Mouse (Mus musculus) kidney, postnatal 14 days (tissue): ENCODE data around the gene Hoxa6.

Source experiments
- DNase-seq: peaks from one replicate; pipeline ENCODE4 v3.0.0; 2022; ENCODE audit warnings: mixed read lengths

Gene Hoxa6

DNA sequence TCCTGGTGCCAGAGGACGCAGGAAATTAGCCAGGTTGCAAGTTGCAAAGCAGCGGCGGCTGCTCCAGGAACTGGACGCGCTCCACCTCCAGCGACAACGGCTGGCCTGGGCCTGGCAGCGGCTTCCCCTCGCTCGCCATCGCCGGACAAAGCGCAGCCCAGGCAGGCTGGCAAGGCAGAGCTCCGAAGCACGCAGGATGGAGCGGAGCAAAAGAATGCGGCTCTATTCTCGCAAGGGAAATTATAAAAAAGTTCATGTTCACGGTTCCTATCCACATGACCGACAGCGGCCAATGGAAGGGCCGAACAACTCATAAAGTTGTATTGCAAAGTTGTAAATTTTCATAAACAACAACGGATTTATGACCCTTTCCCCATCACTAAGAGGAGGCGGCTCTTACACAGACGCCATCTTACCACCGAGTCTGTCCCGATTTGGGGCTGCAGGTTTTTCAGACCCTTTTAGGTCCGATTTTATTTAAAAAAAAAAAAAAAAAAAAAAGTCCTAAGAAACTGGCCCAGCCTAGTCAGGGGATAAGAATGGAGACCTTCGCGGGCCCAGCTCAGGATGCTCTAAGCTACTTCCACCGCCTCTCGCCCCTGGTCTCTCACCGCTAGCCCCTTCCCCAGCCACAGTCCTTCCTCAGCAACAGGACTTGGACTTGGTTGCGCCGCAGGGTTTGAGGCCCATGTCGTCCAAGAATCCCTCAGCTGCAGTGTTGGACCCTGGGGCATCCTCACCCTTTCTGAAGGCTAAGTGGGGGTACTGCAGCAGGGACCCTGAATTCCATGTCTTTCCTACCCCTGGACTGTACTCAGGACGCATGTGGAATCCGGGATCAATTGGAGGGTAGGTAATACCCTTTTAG, 4.8 kb upstream of the Hoxa6 start, which contains the start of the genes Hoxa3 and Gm28308:
Gene Hoxa3 (minus strand): TSS at position 218 of the 868 bp plus-strand sequence.
Gene Gm28308 (minus strand): TSS at position 221 of the 868 bp plus-strand sequence.
- peak; percentile 91 for DNase-seq

DNA sequence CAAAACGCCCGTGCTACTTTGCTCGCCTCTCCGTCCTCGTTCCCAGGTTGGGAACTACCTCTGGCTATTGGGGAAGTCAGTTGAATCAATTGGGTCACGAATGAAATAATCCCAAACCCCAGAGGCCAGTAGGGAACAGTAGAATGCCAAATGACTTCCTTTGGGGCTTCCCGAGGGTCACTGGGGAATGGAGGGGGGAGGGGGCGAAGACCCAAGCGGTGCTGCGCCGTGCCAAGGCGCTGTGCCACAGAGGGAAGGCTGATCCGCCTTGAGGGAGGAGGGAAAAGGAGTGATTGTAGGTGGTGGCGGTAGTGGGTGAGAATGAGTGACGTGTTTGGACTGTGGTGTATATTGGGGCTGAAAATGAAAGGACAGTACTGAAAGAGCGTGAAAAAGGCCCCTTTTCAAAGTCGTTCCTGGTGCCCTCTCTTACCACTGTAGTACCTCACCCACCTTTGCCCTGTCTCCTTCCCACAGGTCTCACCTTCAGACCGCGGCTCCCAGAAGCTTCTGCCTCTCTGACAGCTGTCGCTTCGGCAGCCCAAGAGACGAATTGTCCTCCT, 4.1 kb upstream of the Hoxa6 start:
- DNase-seq, result peak; percentile 81

DNA sequence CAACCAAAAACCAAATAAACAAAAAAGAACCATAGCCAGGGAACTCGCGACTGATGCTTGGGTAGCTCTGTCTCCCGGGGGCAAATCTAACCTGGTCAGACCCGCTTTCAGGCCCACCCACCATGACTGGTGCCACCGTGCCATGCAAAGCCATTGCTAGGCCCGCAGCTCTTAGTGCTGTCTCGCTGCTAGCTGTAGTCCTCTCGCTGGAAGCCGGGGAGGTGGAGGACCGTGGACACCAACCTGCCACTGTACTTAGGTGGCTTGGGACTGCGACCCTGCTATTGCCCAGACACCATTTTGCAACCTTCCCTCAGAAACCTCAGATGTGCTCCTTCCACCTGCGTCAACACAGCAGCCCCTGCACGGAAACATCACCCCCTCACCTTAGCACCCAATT, 3.4 kb upstream of the Hoxa6 start:
- no peak for DNase-seq

DNA sequence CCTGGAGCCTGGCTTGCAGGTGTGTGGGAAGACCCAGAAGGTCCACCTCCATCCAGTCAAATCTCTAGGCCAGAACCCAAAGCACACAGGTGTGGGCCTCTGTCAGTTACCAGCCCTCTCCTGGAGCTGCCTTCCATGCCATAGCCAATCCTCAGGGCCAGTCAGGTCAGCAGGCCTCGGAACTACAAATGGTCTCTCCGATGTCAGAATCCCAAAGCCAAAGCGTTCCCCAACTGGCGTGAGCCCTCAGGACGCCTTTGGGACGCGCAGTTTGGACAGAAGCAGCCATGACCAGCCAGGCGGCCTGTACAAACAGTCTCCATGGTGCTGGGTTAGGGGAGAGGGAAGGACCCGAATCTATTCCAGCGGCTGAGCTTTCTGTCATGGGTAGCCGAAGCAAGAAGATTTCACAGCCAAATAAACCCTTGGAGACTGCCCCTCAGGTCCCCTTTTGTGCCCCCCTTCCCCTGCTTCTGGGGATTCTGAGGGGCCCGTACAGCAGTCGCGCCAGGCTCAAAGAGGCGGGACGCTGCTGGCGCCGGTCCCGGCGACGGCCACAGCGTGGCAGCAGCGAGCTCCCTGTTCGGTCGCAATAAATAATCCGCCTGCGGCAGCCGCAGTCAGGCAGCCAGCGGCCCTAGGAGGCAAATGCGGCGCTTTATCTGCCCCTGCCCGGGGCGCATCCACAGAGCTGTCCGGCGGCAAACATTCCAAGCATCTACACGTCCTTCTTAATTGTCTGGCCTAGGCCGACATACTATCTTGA, 2.8 kb upstream of the Hoxa6 start:
- peak; percentile 92 for DNase-seq

GRCm38 (mm10) chr6:52209685-52210046, 1.1 kb upstream of the Hoxa6 start:
- peak; percentile 30 for DNase-seq

GRCm38 (mm10) chr6:52208868-52209684, 554 bp upstream of the Hoxa6 start:
- peak; percentile 16 for DNase-seq

DNA sequence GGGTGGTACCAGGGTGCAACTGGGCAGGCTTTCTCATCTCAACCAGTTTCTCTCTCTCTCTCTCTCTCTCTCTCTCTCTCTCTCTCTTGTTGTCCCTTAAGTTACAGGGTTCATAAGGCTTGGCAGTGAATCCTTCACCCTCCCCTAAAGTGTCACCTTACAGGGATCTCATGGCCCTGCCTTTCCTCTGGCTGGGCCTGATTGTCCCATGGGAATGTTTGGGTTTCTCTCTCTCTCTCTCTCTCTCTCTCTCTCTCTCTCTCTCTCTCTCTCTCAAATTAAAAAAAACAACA, 892 bp downstream of the Hoxa6 start:
- DNase-seq, result peak; percentile 5

- DNase-seq, result no peak
These were observed 1.4 kb downstream of the Hoxa6 start for GRCm38 (mm10) chr6:52206882-52207683.

- no peak for DNase-seq
These were observed 2.6 kb downstream of the Hoxa6 start for GRCm38 (mm10) chr6:52205638-52206621.

GRCm38 (mm10) chr6:52205221-52205620, 3.3 kb downstream of the Hoxa6 start:
- no peak for DNase-seq

- peak; percentile 94 for DNase-seq
These were observed 4.3 kb downstream of the Hoxa6 start, which contains the start of gene Hoxa5 for GRCm38 (mm10) chr6:52204050-52204752. TSS of gene Hoxa5 (minus strand) at chr6:52204587.

GRCm38 (mm10) chr6:52203371-52204049, 5.0 kb downstream of the Hoxa6 start:
- peak; percentile 60 for DNase-seq

- peak; percentile 60 for DNase-seq
These were observed 5.5 kb downstream of the Hoxa6 start for GRCm38 (mm10) chr6:52203121-52203370.

DNA sequence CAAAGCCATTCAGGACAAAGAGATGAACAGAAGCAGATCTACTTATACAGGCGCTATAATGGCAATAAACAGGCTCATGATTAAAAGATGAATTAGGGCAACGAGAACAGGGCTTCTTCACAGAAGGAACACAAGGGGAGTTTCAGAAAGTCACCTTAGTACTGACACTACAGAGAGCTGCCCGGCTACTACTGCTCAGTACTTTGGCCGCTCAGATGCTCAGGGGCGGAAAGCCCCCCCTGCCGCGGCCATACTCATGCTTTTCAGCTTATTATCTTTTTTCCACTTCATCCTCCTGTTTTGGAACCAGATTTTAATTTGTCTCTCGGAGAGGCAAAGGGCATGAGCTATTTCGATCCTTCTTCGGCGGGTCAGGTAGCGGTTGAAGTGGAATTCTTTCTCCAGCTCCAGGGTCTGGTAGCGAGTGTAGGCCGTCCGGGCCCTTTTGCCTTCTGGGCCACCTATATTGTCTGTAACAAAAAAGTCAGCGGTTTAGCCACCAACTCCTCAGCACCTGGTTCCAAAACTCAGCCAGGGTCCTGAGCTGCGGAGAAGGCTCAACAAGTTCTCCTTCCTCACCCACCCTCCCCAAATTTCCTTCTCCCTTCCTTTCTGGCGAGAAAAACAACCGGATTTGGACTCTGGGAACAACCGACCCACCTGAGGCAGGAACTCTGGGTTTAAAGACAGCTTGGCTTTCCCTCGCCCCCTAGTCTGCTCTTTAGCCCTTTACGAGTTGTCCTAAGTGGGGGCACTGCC, 6.0 kb downstream of the Hoxa6 start:
- DNase-seq, result no peak

DNA sequence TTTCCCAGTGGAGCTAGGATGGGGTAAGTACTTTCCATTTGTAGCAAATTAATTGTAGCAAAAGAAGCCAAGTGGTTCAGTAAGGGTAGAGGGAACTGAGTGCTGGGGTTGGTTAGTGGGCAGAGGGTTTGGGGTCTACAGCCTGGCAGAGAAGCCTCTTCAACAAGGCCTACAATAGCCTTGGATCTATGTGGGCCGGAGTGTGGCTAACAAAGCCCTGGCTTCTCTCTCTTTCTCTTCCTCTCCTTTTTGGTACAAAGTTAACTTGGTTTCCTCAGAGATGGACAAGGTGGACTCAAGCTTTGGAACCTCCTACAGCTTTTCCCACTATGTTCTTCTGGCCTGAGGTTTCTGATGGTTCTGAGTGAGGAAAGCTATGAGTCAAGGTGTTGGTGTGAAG, 7.3 kb downstream of the Hoxa6 start:
- no peak for DNase-seq

GRCm38 (mm10) chr6:52200751-52201250, 7.7 kb downstream of the Hoxa6 start:
- DNase-seq, result no peak

GRCm38 (mm10) chr6:52200073-52200750, 8.3 kb downstream of the Hoxa6 start:
- no peak for DNase-seq

GRCm38 (mm10) chr6:52197271-52197670, 11.3 kb downstream of the Hoxa6 start:
- peak; percentile 81 for DNase-seq
